Mouse (Mus musculus): ENCODE results near the gene Ocln. TPM values are rescaled to one million over a fixed set of nuclear protein-coding genes. Genes with fewer than 3 reads are reported as not detected.
"Not testable (repeated sequence)": the region's sequence is repeated elsewhere in the genome, so short reads cannot be mapped to it uniquely, and the experiment has no call there.

Ocln gene
- polyA plus RNA-seq, 1 experiment: 21.3 TPM

DNA sequence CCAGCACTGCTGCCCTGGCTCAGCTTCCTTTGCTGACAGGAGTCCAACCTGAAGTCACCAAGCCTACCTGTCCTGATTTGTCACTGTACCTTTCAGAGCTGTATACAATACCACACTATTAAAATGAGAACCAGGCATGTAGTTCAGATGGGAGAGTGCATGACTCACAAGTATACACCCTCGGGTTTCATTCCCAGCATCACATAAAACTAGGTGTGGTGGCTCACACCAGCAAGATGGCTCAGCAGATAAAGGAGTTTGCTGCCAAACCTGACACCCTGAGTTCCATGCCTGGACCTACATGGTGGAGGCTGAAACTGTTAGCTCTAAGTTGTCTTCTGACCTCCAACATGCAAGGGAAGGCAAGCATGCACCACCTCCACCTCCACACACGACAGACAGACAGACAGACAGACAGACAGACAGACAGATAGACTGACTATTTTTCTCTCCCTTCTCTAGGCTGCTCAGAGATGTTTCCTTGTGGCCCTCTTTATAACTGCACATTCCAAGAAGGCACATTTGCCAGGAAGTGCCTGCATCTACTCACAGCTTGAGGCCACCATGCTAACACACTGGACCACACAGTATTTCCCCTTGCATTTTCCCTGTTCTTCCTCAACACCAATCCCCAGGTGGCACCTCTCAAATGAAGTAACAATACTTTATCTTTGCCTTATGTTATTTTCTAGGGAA is 88.8 kb downstream of the Ocln start:
- no peaks in the 10 kb centered on the region for H3K4me1 ChIP-seq (ENCODE audit: control insufficient read depth, insufficient read depth, low read length)
- TF ChIP-seq POLR2A (IDR thresholded peaks at IDR 0.05; ENCODE audit: borderline replicate concordance, extremely low read depth, low read depth, low read length): no peak
- TF ChIP-seq CTCF (IDR thresholded peaks at IDR 0.05; ENCODE audit: insufficient read depth, low read length): no peak
- 80% methylated on average over 2 of the region's 2 CpGs for WGBS
- no peak for DNase-seq
- H3K4me3 ChIP-seq (replicated peaks; ENCODE audit: extremely low read depth, low read depth, low read length): no peak overlapping the region

- TF ChIP-seq POLR2A (IDR thresholded peaks at IDR 0.05; ENCODE audit: borderline replicate concordance, extremely low read depth, low read depth, low read length): no peak
- TF ChIP-seq CTCF (IDR thresholded peaks at IDR 0.05; ENCODE audit: insufficient read depth, low read length): no peak
- H3K4me1 ChIP-seq (ENCODE audit: control insufficient read depth, insufficient read depth, low read length): no peaks in the 10 kb centered on the region
- 74% methylated on average over 3 of the region's 3 CpGs for WGBS
- no peak for DNase-seq
- no peak overlapping the region for H3K4me3 ChIP-seq (replicated peaks; ENCODE audit: extremely low read depth, low read depth, low read length)
Observed at GRCm38 (mm10) chr13:100461336-100461735, 91.2 kb downstream of the Ocln start.

DNA sequence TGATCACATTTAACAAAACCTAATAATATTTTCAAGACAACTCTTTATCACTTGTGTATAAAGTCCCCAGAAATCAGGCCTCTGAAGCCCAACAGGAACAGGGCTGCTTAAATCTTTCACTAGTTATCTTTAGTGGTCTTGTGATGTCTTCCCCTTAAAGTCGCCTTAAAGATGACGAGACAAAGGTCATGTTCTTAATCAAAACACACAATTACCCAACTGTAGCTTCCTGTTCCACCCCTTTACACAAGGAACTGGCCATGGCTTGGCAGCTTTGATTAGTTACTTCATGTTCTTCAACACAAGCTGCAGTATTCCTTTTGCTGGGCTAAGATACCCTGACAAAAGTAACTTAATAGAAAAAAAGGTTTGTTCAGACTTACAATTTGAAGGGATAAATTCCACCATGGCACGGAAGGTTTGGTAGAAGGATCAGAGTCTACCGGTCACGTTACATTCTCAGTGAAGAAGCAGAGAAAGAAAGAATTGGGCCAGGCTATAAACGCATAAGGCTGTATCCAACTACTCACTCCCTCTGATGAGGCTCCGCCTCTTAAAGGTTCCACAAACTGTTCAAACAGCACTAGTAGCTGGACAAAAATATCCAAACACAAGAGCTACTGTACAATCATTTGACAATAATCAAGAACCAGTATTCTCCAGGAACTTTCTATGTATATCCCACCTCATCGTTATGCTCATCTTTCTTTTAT is 99.9 kb downstream of the Ocln start, which contains the start of gene Naip1:
TSS of gene Naip1 (minus strand) at position 455 of the 713 bp plus-strand sequence.
- not testable (repeated sequence) for H3K4me3 ChIP-seq (replicated peaks; ENCODE audit: extremely low read depth, low read depth, low read length); H3K4me1 ChIP-seq (ENCODE audit: control insufficient read depth, insufficient read depth, low read length); DNase-seq
- WGBS: 70% methylated on average over 8 of the region's 8 CpGs

- TF ChIP-seq POLR2A (IDR thresholded peaks at IDR 0.05; ENCODE audit: borderline replicate concordance, extremely low read depth, low read depth, low read length) (no peak), CTCF (IDR thresholded peaks at IDR 0.05; ENCODE audit: insufficient read depth, low read length) (no peak)
- H3K4me3 ChIP-seq (replicated peaks; ENCODE audit: extremely low read depth, low read depth, low read length): no peak overlapping the region
- WGBS: 52% methylated on average over 1 of the region's 1 CpGs
- DNase-seq: no peak
- no peaks in the 10 kb centered on the region for H3K4me1 ChIP-seq (ENCODE audit: control insufficient read depth, insufficient read depth, low read length)
Observed at GRCm38 (mm10) chr13:100449495-100449894, 103.0 kb downstream of the Ocln start.

Other genes with a start within 250 kb of the Ocln start
- gene Naip6, start 235.0 kb downstream of the Ocln start, polyA plus RNA-seq (2012; rRNA removed): 1.7 and 2.7 TPM in 2 replicates
- 0.12 TPM in 2 replicates for gene Naip1, start 99.8 kb downstream of the Ocln start, polyA plus RNA-seq (2012; rRNA removed)
- 16.9 and 17.2 TPM in 2 replicates for gene Gtf2h2, start 60.1 kb downstream of the Ocln start, polyA plus RNA-seq (2012; rRNA removed)
- gene Marveld2, start 64.3 kb upstream of the Ocln start, polyA plus RNA-seq (2012; rRNA removed): 8.2 and 11.4 TPM in 2 replicates
- gene Ak6, start 98.3 kb upstream of the Ocln start, polyA plus RNA-seq (2012; rRNA removed): 16.5 and 28.0 TPM in 2 replicates
- 3.2 and 4.4 TPM in 2 replicates for gene Rad17, start 98.3 kb upstream of the Ocln start, polyA plus RNA-seq (2012; rRNA removed)
- 1.3 and 3.3 TPM in 2 replicates for gene Taf9, start 98.9 kb upstream of the Ocln start, polyA plus RNA-seq (2012; rRNA removed)
- gene Ccdc125, start 117.0 kb upstream of the Ocln start, polyA plus RNA-seq (2012; rRNA removed): 2.0 and 2.5 TPM in 2 replicates
- gene Cdk7, start 178.2 kb upstream of the Ocln start, polyA plus RNA-seq (2012; rRNA removed): 8.9 and 12.8 TPM in 2 replicates
- gene Mrps36, start 191.9 kb upstream of the Ocln start, polyA plus RNA-seq (2012; rRNA removed): 27.0 and 29.2 TPM in 2 replicates
- gene Cenph, start 223.2 kb upstream of the Ocln start, polyA plus RNA-seq (2012; rRNA removed): 0.18 and 0.25 TPM in 2 replicates
- 0.85 and 3.2 TPM in 2 replicates for gene Ccnb1, start 233.9 kb upstream of the Ocln start, polyA plus RNA-seq (2012; rRNA removed)

Measured in lung, adult 2 months (tissue).